Mouse (Mus musculus) urinary bladder, postnatal 4 days (tissue): ENCODE measurements at regions not wholly inside any gene's neighbourhood (a gene's known extent, or its start where the extent isn't known, plus 50 kb on each side); places are given as distances from the start of the nearest gene placed in this dataset.
A peak's percentile ranks its signal among the peaks of the same experiment; 100 is the strongest.

ENCODE experiments used
- DNase-seq, 2 experiments: peaks; one replicate each; pipeline ENCODE4 v3.0.0; 2021 to 2022; ENCODE audit warnings: low spot score in 2 of 2

- DNase-seq = peak in 1 of 2 experiments; percentile 28
These were observed 303.5 kb upstream of the Ppp2r3a start for GRCm38 (mm10) chr9:101555011-101555673.

GRCm38 (mm10) chr9:101552789-101553188 is 301.2 kb upstream of the Ppp2r3a start:
- no peak for DNase-seq

- DNase-seq = no peak
These were observed 299.7 kb upstream of the Ppp2r3a start for GRCm38 (mm10) chr9:101551256-101551655.

- DNase-seq = no peak
These were observed 294.7 kb upstream of the Ppp2r3a start for GRCm38 (mm10) chr9:101546213-101546832.

- DNase-seq = no peak
These were observed 266.5 kb upstream of the Ppp2r3a start for GRCm38 (mm10) chr9:101518137-101518536.

- no peak for DNase-seq
These were observed 259.2 kb upstream of the Ppp2r3a start for GRCm38 (mm10) chr9:101510807-101511206.

GRCm38 (mm10) chr9:101509196-101509595 is 257.6 kb upstream of the Ppp2r3a start:
- DNase-seq = no peak

GRCm38 (mm10) chr9:101507023-101507690 is 255.6 kb upstream of the Ppp2r3a start:
- DNase-seq = no peak

GRCm38 (mm10) chr9:101501706-101502465 is 250.3 kb upstream of the Ppp2r3a start:
- no peak for DNase-seq

GRCm38 (mm10) chr9:101501036-101501435 is 249.4 kb upstream of the Ppp2r3a start:
- DNase-seq = no peak

- DNase-seq = no peak
These were observed 247.1 kb upstream of the Ppp2r3a start for GRCm38 (mm10) chr9:101498721-101499120.

- no peak for DNase-seq
These were observed 244.2 kb upstream of the Ppp2r3a start for GRCm38 (mm10) chr9:101495768-101496167.

- DNase-seq = no peak
These were observed 237.4 kb upstream of the Ppp2r3a start for GRCm38 (mm10) chr9:101489013-101489412.

GRCm38 (mm10) chr9:101476223-101476622 is 224.6 kb upstream of the Ppp2r3a start:
- no peak for DNase-seq

GRCm38 (mm10) chr9:101473074-101473461 is 221.5 kb upstream of the Ppp2r3a start:
- DNase-seq = no peak

- no peak for DNase-seq
These were observed 220.8 kb upstream of the Ppp2r3a start for GRCm38 (mm10) chr9:101472101-101473073.

- DNase-seq = no peak
These were observed 220.1 kb upstream of the Ppp2r3a start for GRCm38 (mm10) chr9:101471665-101472064.

GRCm38 (mm10) chr9:101469756-101470155 is 218.2 kb upstream of the Ppp2r3a start:
- no peak for DNase-seq

- DNase-seq = no peak
These were observed 213.3 kb upstream of the Ppp2r3a start for GRCm38 (mm10) chr9:101464727-101465427.

- DNase-seq = no peak
These were observed 207.5 kb upstream of the Ppp2r3a start for GRCm38 (mm10) chr9:101458947-101459627.
